Mouse (Mus musculus) inflammation-experienced regulatory T-cells, adult 6 months (primary cell): ENCODE results near the gene Ddx56. TPM values are rescaled to one million over a fixed set of nuclear protein-coding genes. Genes with fewer than 3 reads are reported as not detected.
A peak's percentile ranks its signal among the peaks of the same experiment; 100 is the strongest.
"Not testable (repeated sequence)": the region's sequence is repeated elsewhere in the genome, so short reads cannot be mapped to it uniquely, and the experiment has no call there.

Experiments
- ATAC-seq: one replicate; pipeline ENCODE4 v1.8.0; 2017
- polyA plus RNA-seq, 3 experiments: library from polyadenylated mRNA; unstranded; fragments of 100-300 nt; shearing (Covaris generic); gene quantifications; one replicate each; pipeline ENCODE4 v1.2.1; 2017

Gene Ddx56
- polyA plus RNA-seq, 3 experiments from 2014 or later = 58.0 to 107 (median 96.8) TPM

DNA sequence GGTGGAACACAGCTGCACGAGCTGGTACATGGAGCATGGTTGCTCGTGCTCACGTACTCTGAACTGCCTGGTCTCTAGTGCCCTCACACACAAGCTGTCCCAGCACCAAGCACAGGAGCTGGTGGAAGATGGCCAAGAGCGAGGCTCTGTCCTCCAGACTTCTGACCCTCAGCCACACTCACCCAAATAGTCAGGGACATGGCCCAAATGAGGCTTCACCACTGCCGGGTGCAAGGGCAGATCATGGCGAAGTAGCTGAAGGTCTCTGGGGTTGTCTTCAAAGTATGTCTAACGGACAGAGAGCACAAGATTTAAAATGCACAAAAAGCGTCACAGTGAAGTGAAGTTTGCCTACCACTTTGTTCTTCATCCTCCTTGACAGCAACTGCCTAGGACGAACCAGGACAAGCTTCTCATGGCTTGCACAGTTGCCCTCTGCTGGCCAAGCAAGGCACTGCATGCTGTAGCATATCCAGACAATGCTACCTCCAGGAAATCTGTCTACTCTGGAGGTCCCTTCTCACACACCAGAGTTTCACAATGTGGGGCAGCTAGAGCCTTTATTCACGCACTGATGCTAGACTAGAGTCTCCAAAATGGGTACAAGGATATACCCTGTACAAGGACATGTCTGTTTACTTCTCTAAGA is 6.0 kb downstream of the Ddx56 start:
- peak; percentile 71 for ATAC-seq

DNA sequence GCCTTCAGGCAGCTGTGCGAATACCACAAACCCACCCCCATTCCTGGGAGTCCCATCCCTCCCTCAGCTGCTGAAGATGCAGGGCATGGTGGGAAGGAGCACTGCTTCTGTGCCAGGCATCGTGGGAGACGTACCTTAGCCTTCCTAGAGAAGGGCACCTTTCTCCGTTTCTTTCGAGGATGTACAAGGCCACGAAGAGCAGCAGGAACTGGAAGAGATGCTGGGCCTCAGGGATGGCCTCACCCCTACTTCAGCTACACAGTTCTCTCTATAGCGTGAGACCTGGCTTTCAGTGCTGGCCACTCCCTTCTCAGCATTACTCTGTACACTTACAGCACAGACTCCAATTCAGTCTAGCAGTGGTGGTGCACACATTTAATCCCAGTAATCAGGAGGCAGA is 8.2 kb downstream of the Ddx56 start:
- ATAC-seq = no peak

DNA sequence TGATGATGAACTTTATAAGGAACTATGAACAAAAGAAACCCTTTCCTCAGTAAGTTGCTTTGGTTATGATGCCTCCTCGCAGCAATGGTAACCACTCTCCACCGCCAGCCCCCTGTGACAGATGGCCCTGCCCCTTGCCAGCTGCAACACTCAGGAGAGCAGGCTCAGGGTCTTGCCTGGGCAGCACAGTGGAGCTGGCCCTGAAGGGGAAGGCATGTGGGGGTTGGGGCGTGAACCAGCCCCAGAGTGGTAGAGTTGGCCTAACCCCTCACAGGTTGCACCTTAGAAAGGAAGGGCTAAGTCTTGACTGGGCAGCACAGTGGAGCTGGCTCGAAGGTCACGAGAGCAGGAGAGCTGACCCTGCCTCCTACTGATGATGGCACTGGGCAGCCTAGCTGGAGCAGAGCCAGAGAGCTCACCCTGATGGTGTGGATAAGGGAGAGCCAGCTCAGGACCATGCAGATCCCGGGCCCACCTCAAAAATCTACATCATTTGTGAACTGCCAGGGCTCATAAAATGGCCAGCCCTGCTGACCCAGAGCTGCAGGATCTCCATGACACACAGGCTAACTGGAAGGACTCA is 11.0 kb downstream of the Ddx56 start:
- ATAC-seq = no peak

DNA sequence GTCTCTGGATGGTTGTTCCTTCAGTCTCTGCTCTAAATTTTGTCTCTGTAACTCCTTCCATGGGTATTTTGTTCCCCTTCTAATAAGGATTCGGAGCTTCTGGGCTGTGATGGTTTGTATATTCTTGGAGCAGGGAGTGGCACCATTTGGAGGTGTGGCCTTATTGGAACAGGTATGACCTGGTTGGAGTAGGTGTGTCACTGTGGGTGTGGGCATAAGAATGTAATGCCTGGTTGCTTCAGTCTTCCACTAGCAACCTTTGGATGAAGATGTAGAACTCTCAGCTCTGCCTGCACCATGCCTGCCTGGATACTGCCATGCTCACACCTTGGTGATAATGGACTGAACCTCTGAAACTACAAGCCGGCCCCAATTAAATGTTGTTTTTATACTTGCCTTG is 13.0 kb downstream of the Ddx56 start:
- ATAC-seq = not testable (repeated sequence)

DNA sequence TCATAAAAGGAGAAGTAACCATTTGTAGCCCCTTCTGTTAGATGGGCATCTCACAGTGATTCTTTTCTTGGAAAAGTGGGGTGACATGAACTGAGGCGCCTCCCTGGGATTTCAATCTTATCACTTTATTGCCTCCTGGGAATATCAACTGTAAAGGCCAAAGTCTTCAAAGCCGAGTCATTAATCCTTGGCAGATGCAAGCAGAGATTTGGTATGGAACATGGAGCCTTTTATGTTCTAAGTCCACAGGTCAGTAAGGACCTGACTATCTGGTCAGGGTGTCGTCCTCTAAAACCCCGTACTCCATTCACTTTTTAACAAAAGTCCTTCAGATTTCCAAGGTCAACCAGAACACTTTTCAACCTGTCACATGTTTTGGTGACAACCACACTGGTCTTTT is 14.7 kb downstream of the Ddx56 start:
- no peak for ATAC-seq

DNA sequence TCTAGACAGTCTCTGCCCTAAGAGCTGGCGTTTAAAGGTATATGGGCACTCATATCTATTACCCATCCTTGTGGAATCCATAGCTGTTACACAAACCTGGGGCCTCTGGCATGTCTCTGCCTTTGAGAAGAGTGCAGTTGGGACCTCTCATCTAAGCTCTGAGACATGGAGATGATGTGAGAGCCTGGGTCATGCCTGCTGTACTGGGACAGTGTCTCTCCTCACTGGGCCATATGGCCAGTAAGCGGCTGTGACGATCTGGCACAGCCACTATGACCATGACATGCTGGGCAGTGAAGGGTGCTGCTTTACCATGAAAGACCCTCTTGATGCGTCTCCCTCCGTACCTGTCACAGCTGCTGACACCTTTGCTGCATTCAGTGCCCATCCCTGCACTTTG is 15.3 kb downstream of the Ddx56 start:
- no peak for ATAC-seq

DNA sequence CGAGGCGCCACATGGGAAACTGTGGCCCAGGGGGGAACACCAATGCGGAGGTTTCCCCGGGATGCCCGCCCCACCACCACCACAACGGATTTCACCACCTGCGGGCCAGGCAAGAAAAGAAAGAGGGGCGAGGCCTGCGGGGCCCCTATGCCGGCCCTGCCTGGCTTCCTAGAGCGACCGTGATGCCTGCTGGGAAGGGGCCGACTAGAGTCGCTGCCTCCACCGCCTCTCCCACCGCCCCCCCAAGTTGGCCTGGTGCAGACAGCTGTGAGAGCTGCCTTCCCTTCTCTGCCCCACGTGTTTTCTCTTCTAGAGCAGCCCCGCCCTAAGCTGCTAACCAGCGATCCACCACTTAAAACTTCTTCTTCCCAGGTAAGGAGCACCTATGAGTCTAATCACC is 22.9 kb downstream of the Ddx56 start:
- ATAC-seq = no peak

DNA sequence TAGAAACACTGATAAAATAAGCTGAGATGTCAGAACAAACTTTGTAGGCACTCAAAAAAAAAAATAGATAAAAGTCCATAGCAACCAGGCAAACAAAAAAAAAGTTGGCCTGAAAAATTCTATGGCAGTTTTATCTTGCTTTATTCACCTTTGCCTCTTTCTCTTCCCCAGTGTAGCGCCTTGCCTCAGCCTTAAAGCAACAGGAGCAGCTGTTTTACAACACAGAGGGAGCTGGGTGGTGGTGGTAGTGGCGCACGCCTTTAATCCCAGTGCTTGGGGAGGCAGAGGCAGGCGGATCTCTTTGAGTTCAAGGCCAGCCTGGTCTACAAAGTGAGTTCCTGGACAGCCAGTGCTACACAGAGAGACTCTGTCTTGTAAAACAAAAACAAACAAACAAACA is 34.5 kb downstream of the Ddx56 start:
- ATAC-seq = no peak

DNA sequence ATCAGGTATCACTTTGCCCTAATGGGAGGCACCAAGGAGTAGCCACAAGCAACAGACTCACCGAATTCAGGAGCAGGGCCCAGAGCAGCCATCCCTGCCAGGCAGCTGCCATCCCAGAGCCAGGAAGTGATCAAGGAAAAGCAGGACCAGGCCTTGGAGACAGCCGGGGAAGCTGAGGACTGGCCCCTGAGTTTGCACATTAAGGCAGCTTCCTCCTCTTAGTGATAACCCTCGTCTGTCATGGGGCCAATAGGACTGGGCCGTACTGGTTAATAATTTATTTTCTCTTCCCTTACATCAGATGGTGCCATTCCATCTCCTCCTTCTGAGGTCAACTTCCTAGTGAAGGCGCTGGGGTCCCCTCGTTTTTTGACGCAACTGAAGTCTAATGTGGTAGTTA is 37.6 kb downstream of the Ddx56 start, which contains the start of gene Npc1l1:
Npc1l1 (minus strand) TSS at position 132 of the 400 bp plus-strand sequence.
- ATAC-seq = no peak

DNA sequence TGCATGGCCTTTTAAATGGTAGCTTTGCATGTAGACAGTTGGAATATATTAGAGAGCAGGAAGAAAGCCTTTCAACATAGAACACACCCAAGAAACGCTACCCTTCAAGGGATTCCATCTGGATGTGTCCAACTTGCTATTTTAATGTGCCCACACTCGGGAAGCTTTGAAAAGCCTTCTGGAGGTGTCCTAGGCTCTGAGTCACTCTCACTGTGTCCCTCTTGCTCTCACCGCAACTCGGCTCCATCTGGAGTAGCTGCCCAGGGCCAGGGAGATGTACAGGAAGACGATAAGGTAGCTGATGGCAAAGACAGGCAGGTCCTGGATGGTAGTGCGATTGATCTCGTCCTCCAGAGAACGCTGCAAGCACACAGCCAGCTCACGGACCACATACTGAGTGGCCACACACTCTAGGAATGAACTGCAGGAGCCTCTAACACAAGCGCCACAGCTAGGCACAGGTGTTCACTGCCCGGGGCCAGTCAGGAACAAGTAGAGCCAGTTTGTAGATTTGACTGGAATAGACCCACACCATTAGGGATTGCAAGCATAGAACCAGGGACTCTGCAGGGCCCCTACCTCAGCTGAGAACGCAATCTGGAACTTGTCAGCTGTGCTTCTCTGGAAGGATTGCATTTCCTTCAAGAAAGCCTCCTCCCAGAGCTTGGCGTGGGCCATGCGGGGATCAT is 42.9 kb downstream of the Ddx56 start:
- ATAC-seq = no peak

DNA sequence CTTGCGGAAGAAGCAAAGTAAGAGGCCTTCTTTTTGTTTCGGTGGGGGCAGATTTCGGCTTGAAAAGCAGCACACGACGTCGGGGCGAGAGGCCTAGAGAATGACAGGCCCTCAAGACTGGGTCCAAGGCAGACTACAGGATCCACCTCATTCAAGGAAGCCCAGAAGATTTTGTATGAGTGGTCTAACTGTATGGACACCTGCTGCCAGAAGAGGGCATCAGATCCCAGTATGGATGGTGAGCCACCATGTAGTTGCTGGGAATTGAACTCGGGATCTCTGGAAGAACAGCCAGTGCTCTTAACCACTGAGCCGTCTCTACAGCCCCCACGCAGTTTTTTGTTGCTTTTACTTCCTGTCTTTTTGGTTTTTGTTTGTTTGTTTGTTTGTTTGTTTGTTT is 45.4 kb downstream of the Ddx56 start:
- no peak for ATAC-seq

DNA sequence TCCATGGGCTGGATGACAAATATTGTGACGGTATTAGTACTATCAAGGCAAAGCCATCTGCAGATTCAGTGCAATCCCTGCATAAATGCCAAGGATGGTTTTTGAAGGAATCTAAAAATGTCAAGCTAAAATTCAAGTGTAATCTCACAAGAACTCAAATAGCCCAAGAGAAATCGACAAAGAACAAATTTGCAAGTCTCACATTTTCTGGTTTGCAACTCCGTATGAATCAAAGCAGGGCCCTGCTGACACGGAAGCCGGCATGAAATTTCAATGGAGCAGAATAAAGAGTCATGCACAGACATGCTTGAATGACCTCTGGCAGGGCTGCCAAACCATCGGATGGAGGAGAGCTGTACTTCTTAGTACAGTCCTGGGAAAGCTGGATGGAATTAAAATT is 47.6 kb downstream of the Ddx56 start:
- ATAC-seq = no peak

DNA sequence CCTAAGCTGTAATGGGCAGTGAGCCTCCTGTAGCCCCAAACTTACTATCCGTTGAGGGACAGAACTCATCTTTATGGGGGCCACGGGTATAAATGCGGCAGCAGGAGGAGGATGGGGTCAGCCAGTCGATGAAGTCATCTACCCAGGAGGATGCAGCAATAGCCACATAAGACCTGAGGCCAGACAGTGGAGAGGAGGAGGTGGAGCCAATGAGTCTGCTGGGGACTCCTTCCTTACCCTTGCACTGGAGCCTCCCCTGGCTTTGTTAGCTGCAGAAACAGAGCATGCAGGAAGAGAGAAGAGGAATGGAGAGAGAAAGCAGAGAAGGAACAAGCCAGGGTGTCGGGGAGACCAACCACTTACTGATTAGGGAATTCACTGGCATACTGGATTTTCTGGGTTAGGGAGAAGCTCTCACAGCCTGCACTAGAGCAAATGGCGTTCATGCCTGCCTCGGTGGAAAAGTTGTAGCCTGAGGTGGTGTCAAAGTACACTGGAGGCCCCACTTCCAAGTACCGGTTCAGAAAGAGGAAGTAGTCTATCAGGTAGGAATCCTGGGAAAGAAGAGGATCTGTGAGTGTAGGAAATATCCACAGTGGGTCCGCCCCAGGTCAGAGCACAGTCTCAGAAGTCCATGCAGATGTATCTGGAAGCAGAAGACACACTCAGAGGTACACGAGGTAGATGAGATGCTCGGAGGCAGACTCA is 49.2 kb downstream of the Ddx56 start:
- ATAC-seq = no peak

DNA sequence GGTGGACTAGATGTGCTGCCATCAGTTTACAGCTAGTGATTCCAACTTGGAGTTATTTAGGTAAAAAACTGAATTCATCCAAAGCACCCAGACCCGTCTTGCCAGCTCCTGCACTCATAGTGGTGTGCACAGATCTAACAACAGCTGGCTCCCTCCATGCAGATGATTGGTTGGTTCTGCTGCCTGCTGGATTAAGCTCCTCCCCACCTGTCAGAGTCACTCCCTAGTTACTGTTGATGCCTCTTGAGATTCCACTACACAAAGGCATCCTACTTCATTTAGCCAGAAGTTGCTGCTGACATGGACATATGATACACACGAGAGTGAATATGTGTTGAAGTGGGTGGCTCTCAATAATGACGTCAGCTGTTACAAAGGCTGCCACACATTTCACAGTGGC is 50.7 kb downstream of the Ddx56 start:
- ATAC-seq = no peak

Other genes starting within 250 kb of the Ddx56 start
- gene Camk2b, start 201.4 kb downstream of the Ddx56 start, polyA plus RNA-seq = 10 to 100 TPM in 2 of 3 experiments, 1 to 10 TPM in 1; 5.3 to 16.7 (median 11.0) TPM
- gene A730071L15Rik, start 67.7 kb downstream of the Ddx56 start, polyA plus RNA-seq = not detected
- gene Nudcd3, start 67.4 kb downstream of the Ddx56 start, polyA plus RNA-seq = 10 to 100 TPM; 26.7 to 38.8 (median 38.5) TPM
- gene Npc1l1, start 37.6 kb downstream of the Ddx56 start, polyA plus RNA-seq = not detected
- gene Tmed4, start 7.1 kb upstream of the Ddx56 start, polyA plus RNA-seq = 10 to 100 TPM; 53.4 to 93.7 (median 81.4) TPM
- gene Ogdh, start 23.9 kb upstream of the Ddx56 start, polyA plus RNA-seq = 100 to 1,000 TPM; 132 to 161 (median 134) TPM
- gene Zmiz2, start 121.3 kb upstream of the Ddx56 start, polyA plus RNA-seq = 10 to 100 TPM; 40.6 to 60.2 (median 44.9) TPM
- gene Ppia, start 147.7 kb upstream of the Ddx56 start, polyA plus RNA-seq = 1,000 to 10,000 TPM; 2,486 to 3,282 (median 2,929) TPM
- gene H2afv, start 176.7 kb upstream of the Ddx56 start, polyA plus RNA-seq = 100 to 1,000 TPM; 131 to 311 (median 156) TPM
- gene Purb, start 208.1 kb upstream of the Ddx56 start, polyA plus RNA-seq = 10 to 100 TPM; 21.0 to 26.1 (median 23.7) TPM